Mouse (Mus musculus) G1E (cell line): ENCODE results near the gene Trem2. TPM values are rescaled to one million over a fixed set of nuclear protein-coding genes. Genes with fewer than 3 reads are reported as not detected.
A peak's percentile ranks its signal among the peaks of the same experiment; 100 is the strongest.

Source experiments
- ATAC-seq: 2 replicates; pipeline ENCODE4 v1.8.0; 2016; ENCODE audit warnings: mild to moderate bottlenecking; ENCODE audit not compliant: insufficient number of reproducible peaks, poor library complexity, low FRiP score, severe bottlenecking; ENCODE audit errors: extremely low read depth
- DNase-seq: peaks from one replicate; pipeline ENCODE4 v3.0.0; 2012; ENCODE audit warnings: low spot score
- H3K27me3 ChIP-seq: 2 replicates; pipeline ENCODE4 v1.6.1; 2012; ENCODE audit warnings: mild to moderate bottlenecking, low read length, inconsistent platforms; ENCODE audit not compliant: insufficient read depth
- H3K36me3 ChIP-seq: replicated peaks from 2 replicates; pipeline ENCODE3; 2012; ENCODE audit warnings: mild to moderate bottlenecking, inconsistent platforms
- H3K4me1 ChIP-seq: 2 replicates; pipeline ENCODE4 v1.6.1; 2012; ENCODE audit warnings: low read depth, low read length, inconsistent platforms, mixed read lengths; ENCODE audit not compliant: insufficient read depth
- H3K4me3 ChIP-seq: 2 replicates; pipeline ENCODE4 v1.5.1; 2012; ENCODE audit warnings: low read depth, mild to moderate bottlenecking, inconsistent platforms, low read length, moderate library complexity, mixed read lengths
- H3K9me3 ChIP-seq: replicated peaks from 2 replicates; pipeline ENCODE4 v1.6.1; 2012; ENCODE audit warnings: inconsistent platforms
- CTCF ChIP-seq: IDR thresholded peaks from 2 replicates; pipeline ENCODE4 v1.5.1; 2012; ENCODE audit warnings: low read depth, low read length, inconsistent platforms, mixed read lengths
- GATA1 ChIP-seq: IDR thresholded peaks from 2 replicates; pipeline ENCODE4 v1.6.1; 2012; ENCODE audit warnings: borderline replicate concordance, low read length, inconsistent platforms, mixed read lengths
- GATA2 ChIP-seq: IDR thresholded peaks from 2 replicates; pipeline ENCODE4 v1.6.1; 2012; ENCODE audit warnings: low read depth, low read length, inconsistent platforms, borderline replicate concordance
- POLR2AphosphoS5 ChIP-seq: IDR thresholded peaks from 2 replicates; pipeline ENCODE4 v1.6.1; 2012; ENCODE audit warnings: low read depth, low read length, inconsistent platforms; ENCODE audit not compliant: insufficient replicate concordance
- TAL1 ChIP-seq: conservative IDR thresholded peaks from 2 replicates; pipeline ENCODE4 v1.6.1; 2012; ENCODE audit warnings: low read depth, low read length, inconsistent platforms, mixed read lengths
- polyA plus RNA-seq: library from polyadenylated mRNA; stranded (reverse); fragments of >175 nt; gene quantifications from 2 replicates; pipeline ENCODE4 v1.2.3, GENCODE M21; 2012
- total RNA-seq, 2 experiments: library from RNA; stranded (forward) in 1 of 2; stranded (reverse) in 1 of 2; fragments of 200-1000 nt in 1 of 2; fragments of >200 nt in 1 of 2; fragmentation: Nextera tagmentation in 1 of 2; gene quantifications; 2 replicates each; pipeline ENCODE4 v1.2.3; 2014 to 2017

Gene Trem2
- total and polyA plus RNA-seq, 3 experiments = 0.60 to 2.3 (median 1.3) TPM

DNA sequence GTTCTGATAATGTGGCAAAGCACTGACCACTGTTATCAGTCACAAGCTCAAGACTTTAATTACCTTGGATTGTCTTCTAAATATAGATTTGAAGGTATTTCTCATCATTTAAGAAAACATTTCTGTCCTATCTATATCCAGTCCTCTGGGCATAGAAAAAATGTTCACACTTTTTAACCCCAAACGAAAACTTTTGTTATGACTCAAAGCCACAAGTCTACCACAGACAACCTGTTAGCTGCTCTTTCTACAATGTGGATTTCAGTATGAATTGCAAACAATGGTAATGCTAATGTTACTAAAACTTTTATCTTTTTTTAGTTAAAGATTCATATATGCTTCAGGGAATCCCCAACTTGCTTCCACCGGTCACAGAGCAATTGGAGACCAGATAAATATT is 13.7 kb upstream of the Trem2 start:
- no peak for ATAC-seq
- Histone ChIP-seq H3K4me3 (no peak overlapping the region), H3K9me3 (peaks cover 2% of the 10 kb centered on the region; the same call in 1 of the 2 replicates), H3K4me1 (peaks cover 40% of the 10 kb centered on the region), H3K27me3 (no peaks in the 10 kb centered on the region), H3K36me3 (no peaks in the 10 kb centered on the region)
- TF ChIP-seq POLR2AphosphoS5 (no peak), TAL1 (no peak), GATA1 (no peak), GATA2 (no peak), CTCF (no peak)
- no peak for DNase-seq

DNA sequence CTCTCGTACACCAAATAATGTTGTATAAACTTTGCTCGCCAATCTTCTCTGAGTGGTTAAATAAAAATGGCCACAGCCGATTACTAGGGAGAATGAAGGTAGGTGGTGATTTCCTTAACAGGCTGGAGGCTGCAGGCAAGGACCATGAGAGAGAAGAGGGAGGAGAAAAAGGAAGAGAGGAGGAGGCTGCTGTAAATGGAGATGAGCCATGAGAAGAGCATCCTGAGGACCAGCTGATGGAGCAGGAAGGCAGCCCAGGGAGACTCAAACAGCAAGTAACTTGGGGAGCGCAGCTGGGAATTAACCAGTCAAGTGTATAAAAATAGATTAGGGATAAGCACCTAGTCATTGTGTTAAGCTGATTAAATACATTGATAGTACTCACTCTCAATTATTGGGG is 12.0 kb upstream of the Trem2 start:
- no peaks in the 10 kb centered on the region for H3K27me3 ChIP-seq
- no peak overlapping the region for H3K4me3 ChIP-seq
- H3K9me3 ChIP-seq = peaks cover 2% of the 10 kb centered on the region; the same call in 1 of the 2 replicates
- no peak for TF ChIP-seq GATA2
- TF ChIP-seq TAL1 = no peak
- TF ChIP-seq GATA1 = no peak
- no peak for TF ChIP-seq CTCF
- no peak for TF ChIP-seq POLR2AphosphoS5
- H3K4me1 ChIP-seq = peaks cover 46% of the 10 kb centered on the region
- H3K36me3 ChIP-seq = no peaks in the 10 kb centered on the region
- DNase-seq (no peak), ATAC-seq (no peak)

DNA sequence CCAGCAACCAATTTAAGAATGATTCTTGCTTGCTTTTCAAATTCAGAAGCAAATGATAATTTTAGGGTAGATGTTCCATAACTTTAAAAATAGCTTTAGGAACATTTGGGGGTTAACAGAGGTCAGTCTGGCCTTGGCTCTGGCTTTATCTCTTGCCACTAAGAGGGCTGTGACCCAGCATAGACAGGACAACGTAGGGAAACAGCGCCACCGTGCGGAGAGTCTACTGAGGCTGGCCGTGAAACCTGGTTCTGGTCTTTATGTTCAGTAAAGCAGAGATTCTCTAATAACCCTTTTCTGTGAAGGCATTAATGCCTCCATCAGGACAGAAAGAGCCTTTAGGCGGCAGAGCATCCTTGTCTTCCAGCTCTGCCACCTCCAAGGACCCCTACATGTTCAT is 9.3 kb upstream of the Trem2 start:
- Histone ChIP-seq H3K27me3 (no peaks in the 10 kb centered on the region), H3K4me1 (peaks cover 49% of the 10 kb centered on the region), H3K36me3 (no peaks in the 10 kb centered on the region), H3K9me3 (peaks cover 2% of the 10 kb centered on the region; the same call in 1 of the 2 replicates), H3K4me3 (no peak overlapping the region)
- ATAC-seq = peak; percentile 72
- peak; percentile 55 for DNase-seq
- TF ChIP-seq CTCF (peak; percentile 82), GATA2 (no peak), TAL1 (no peak), POLR2AphosphoS5 (no peak), GATA1 (no peak)

DNA sequence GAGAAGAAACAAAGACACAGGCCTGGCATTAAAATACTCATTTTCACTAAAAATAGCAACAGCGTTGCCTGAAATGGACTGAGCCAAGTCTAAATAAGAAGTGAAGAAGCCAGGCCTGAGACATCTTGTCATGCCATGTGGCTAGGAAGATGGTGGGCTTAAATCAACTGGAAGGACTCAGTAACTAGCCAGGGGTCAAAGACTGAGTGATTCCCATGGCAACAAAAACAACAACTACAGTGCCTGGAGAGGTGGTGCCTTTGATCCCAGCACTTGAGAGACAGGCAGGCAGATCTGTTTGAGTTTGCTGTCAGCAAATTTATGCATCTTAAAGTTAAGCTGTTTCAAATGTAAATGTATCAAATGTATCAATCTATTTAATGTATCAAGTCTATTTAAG is 5.9 kb upstream of the Trem2 start:
- DNase-seq = no peak
- Histone ChIP-seq H3K4me3 (no peak overlapping the region), H3K36me3 (no peaks in the 10 kb centered on the region), H3K4me1 (peaks cover 44% of the 10 kb centered on the region), H3K9me3 (no peaks in the 10 kb centered on the region), H3K27me3 (no peaks in the 10 kb centered on the region)
- no peak for TF ChIP-seq POLR2AphosphoS5
- no peak for TF ChIP-seq GATA1
- no peak for TF ChIP-seq TAL1
- TF ChIP-seq CTCF = no peak
- no peak for TF ChIP-seq GATA2
- no peak for ATAC-seq

DNA sequence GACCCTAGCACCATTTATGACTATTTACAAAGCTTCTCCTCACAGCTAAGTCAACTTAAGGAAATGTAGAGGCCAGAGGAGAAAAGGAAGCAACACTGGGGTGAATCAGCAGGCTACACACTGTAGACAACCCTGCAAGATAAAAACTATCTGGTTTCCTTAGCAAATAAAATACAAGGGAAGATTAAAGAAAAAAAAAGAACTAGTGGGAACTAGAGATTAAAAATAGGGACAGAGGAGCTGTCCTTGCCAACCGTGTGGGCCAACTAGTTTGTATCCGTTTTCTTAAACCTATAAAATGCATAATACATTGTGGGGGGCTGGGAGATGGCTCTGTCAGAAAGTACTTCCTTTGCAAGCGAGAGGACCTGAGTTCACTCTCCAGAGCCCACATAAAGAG is 4.3 kb upstream of the Trem2 start:
- H3K36me3 ChIP-seq = no peaks in the 10 kb centered on the region
- no peak overlapping the region; the same call in 1 of the 2 replicates for H3K4me3 ChIP-seq
- ATAC-seq (peak; percentile 93), DNase-seq (peak; percentile 31)
- no peaks in the 10 kb centered on the region for H3K9me3 ChIP-seq
- TF ChIP-seq GATA2 (no peak), POLR2AphosphoS5 (no peak), CTCF (no peak), GATA1 (no peak), TAL1 (no peak)
- peaks cover 42% of the 10 kb centered on the region for H3K4me1 ChIP-seq
- H3K27me3 ChIP-seq = 0 out of 2 replicates have a peak, but pooled peaks cover 6% of the 10 kb centered on the region

DNA sequence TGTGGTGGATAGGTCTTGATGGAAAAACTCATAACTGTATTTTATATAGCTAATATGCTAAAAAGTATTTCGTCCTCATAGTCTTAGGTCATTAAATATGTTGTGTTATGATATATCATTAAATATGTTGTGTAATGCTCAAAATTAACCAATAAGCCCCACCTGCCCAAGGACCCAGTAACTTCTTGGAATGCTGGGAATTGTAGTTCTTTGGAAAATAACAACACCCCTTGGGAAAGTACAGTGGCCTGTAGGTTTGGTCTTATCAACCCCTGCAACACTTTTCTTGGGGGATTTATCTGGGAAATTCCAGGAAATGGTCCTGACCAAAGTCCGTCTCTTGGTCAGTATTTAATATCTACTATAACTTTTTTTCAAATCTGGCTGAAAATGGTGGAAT is 3.1 kb upstream of the Trem2 start:
- no peak overlapping the region for H3K4me3 ChIP-seq
- TF ChIP-seq GATA2 (no peak), CTCF (no peak), GATA1 (no peak), TAL1 (no peak), POLR2AphosphoS5 (no peak)
- H3K27me3 ChIP-seq = 0 out of 2 replicates have a peak, but pooled peaks cover 9% of the 10 kb centered on the region
- no peaks in the 10 kb centered on the region for H3K36me3 ChIP-seq
- H3K4me1 ChIP-seq = peaks cover 38% of the 10 kb centered on the region
- H3K9me3 ChIP-seq = no peaks in the 10 kb centered on the region
- ATAC-seq (no peak), DNase-seq (no peak)

DNA sequence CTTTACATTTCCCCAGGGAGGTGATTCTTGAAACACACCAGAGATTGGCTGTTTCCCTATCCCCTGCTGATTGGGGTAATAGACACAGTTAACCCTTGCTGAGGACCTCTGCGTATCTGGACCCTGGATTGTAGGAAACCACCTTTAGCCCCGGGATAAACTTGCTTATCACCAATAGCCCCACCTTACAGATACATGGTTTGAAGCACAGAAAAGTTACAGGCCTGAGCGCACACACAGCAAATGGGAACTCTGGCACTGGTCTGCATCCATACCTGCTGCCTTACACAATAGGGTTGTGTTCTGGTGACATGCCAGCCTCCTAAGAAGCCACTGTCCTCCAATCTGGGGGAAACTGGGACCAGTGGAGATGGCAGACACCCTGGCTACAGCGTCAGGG is 377 bp upstream of the Trem2 start:
- no peak for DNase-seq

More for the DNA sequence above, 377 bp upstream of the Trem2 start:
- peaks cover 15% of the 10 kb centered on the region; the same call in 1 of the 2 replicates for H3K27me3 ChIP-seq
- no peak for ATAC-seq
- H3K4me3 ChIP-seq = no peak overlapping the region
- peaks cover 37% of the 10 kb centered on the region for H3K4me1 ChIP-seq
- H3K9me3 ChIP-seq = no peaks in the 10 kb centered on the region
- no peak for TF ChIP-seq GATA2
- TF ChIP-seq GATA1 = no peak
- no peak for TF ChIP-seq TAL1
- TF ChIP-seq POLR2AphosphoS5 = no peak
- TF ChIP-seq CTCF = no peak
- no peaks in the 10 kb centered on the region for H3K36me3 ChIP-seq
